Mouse (Mus musculus) ovary, postnatal 36 days (tissue): ENCODE measurements around the gene Enthd1.
"Not testable (repeated sequence)": the region's sequence is repeated elsewhere in the genome, so short reads cannot be mapped to it uniquely, and the experiment has no call there.

Experiments used
- DNase-seq: peaks from one replicate; pipeline ENCODE4 v3.0.0; 2022; ENCODE audit warnings: low spot score, mixed read lengths

Gene Enthd1

DNA sequence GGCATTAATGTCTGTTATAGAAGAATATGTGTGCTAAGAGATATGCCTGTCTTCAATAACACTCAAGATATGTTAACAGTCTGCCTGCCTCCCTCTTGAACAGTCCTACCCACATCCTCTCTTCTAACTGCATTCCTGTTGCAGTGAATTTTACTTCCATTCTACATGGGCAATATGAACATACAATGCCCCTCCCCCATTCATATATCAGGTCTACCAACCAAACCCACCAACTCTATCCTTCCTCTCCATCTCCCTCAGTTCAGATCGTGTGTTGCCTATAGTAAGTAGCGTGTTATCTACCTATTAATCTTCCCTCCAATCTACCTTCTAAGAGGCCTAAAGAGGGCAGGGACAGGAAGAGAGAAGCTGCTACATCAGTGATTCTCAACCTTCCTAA is 26.9 kb downstream of the Enthd1 start:
- DNase-seq = no peak

DNA sequence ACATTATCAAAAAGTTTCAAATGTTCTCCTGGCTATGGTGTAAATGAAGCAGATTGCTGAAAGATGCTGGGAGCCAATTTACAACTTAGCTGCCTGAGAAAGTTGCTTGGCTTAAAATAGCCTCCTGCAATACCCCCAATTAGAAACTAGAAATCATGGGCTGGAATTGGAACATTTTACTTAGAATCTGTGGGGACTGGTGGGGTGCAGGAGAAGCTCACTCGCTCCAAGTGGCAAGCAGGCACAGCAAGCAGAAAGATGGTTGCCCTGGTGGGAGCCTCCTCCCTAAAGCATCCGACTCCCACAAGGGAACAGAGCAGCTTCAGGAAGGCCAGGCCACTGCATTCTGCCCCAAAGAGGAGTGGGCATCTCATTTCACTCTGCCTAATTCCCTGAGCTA is 28.9 kb downstream of the Enthd1 start:
- DNase-seq = no peak

DNA sequence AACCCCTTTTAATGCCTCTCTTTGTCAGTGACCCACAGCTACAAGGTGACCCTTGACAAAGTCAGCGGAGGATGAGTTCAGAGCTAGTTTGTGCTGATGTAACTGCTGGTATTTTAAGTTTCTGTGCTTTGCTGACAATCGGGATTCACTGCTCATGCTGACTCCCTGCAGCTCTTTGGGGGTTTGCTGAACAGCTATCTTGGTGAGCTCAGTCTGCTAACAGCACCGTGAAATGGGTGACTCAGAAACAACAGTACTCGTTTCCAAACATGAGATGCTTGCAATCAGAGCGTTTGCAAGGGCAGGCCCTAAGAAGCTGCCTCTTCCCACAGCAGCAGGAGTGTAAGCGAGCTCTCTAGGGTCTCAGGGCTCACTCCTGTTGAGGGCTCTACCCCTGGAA is 31.7 kb downstream of the Enthd1 start:
- no peak for DNase-seq

DNA sequence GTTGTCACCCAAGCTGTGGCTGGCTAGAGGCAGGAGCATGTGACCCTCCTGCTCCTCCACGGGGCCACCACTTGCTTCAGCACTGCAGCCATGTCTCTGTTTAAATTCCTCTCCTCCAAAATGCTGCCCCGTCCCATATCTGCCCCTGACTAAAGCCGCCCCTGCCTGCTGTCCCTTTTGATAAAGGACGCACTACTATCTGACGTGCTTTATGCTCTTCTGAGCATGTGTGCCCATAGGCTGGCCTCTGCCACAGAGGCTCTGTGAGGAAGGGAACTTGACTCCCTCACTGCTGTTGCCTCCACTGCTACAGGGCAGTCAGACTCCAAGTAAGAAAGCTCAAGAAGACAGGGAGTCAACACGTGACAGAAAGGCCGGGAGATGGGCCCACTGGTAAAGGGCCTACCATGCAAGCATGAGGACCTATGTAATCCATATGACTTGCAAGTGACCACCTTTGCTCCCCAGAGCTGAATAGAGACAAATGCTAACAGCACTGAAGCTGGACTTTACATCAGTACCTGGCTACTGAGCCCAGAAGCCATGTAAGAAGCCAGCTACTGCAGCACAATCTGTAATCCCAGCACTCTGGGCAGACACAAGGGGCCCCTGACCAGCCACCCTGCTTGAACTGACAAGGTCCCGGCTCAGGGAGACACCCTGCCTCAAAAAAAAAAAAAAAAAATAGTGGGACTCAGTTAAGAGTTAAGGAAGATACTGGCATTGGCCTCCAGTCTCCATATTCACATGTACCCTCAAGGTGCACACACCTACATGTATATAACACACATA is 32.5 kb downstream of the Enthd1 start:
- no peak for DNase-seq

DNA sequence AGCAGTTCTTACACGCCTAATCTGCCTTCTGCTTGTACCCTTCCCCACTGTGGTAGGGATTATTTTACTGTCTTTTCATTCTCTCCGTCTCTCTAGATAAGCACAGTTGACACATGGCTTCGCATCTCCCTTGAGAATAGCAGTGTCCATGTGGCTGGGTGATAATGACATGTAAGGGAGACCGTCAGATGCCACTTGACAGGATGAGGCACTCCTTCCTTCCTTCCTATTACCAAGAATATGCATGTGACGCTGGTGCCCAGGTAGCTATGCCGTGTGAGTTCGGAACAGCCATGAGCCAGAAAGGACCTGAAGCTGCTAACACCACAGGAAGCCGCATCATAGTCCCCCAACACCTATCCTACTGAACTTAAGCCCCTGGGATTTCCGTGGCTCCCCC is 33.9 kb downstream of the Enthd1 start:
- no peak for DNase-seq

DNA sequence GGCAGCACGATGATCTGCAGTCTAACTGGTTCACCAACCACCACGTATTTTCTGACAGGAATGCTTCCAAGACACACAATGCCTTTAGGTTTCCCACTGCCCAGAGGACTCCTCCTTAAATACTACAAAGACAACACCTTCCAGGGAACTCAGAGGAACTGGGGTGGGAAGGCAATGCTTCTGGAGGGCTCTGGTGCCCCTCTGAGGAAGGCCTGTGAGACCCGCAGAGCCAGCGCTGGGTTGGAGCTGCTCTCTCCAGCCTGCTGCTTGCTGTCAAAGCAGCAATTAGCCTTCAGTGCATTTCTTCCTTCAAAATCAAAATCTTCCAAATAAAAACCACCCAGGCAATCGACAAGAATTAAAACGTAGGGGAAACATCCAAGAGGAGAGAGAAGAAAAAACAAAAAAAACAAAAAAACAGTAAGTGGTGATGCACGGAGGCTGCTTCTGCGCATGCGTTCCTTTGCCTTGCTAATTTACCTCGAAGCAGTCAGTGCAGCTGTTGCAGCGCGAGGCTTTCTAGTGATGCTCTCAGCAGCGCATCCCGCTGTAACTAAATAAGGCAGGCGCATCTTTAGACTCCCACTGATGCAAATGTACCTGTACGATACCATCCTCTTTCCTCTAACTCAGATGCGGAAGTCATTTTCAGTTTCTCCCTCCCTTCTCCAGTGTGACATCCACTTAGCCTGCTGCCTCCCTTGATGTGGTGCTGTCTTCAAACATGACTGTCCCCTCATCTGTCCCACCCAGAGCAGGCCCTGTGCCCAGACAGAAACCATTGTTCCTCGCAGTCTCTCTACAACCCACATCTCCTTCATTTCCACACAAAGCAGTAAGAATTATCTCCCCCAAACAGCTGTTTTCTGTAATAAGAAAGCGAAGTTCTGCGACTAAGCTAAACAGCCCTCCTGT is 34.7 kb downstream of the Enthd1 start:
- DNase-seq = no peak

DNA sequence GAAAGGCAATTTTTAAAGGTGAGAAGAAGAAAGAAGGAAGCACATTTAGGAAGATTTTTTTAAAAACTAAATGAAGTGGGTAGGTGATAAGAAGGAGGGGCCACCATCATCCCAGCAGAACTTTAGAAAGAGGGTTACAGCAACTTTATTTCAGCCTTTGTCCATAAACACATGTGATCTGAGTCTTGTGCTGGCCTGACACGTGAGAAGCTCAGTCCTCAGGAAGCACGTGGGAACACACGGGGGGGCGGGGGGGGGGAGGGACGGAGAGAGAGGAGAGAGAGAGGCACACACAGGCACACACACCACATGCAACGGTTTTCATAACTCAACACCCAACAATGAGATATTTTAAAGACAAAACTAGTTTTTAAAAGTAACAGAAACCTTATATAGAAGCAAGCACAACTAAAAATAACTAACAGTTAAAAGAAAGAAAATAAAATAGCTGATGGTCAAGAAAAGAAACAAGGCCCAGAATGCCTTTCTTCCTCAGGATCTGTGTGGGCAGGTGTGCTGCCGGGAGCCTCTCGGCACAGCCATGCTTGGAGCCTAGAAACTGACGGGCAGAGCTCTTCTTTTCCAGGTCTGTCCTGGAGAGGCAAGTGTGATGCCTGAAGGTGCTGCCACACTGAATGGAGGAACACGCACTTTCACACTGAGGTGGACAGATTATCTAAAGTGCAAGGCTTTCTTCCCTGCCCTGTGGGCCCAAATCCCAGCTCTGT is 43.1 kb downstream of the Enthd1 start:
- no peak for DNase-seq

DNA sequence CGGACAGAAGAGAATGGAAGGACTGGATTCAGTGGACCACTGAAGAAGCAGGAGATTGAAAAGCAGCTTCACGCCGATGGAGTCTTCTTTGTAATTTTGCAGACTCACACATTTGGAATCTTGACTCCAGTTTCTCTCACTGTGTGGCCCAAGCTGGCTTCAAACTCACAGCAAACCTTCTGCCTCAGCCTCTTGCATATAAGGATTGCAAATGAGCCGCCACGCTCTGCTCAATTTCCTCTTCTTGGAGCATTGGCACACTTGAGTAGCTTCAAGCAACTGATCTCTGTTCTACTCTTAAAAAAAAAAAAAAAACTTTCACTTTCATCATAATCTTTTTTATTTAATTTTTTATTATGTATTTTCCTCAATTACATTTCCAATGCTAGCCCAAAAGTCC is 45.0 kb downstream of the Enthd1 start:
- no peak for DNase-seq

DNA sequence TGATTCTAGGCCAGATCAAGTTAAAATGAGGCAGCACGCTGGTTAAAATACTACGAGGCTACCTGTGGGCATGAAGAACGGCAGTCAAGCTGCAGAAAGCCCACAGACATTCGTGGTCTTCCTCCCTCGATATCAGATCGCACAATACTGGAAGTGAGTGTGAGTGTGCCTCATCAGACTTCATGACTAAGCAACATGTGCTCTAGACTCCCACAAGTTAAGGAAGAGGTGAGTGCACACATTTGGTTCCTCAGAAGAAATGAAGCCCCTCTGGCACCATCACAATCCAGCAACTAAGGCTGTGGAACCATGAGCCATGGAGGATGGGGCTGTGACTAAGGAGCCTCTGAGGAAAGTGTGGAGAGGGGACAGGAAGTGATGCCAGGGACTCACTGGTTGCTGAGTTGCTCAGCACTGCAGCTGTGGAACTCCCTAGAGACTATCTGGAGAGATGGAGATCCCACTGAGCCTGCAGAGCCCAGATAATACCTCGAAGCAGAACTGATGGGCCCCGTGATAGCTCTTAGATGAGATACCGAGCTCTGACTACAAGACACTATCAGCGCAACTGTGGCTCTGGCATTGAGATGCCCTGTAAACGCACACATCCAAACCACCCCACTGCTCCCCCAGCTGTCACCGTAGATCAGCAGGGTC is 46.3 kb downstream of the Enthd1 start:
- no peak for DNase-seq

DNA sequence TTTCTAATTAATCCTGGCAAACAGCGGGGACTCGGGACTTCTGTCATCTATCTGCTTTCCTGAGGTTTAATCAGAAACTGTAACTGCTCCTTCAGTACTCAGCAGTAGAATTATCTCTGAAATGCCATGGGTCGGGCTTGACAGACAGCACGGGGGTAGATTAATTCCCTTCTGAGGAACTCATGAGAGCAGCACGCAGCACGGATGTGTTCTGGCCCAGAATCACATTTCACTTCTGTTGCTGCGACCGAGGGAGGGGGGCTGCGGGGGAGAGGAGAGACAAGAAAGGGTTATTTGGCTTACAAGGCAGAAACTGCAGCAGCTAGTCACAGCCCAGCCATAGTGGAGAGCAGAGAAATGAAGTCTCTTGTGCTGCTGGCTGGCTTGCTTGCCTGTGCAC is 47.0 kb downstream of the Enthd1 start:
- no peak for DNase-seq

DNA sequence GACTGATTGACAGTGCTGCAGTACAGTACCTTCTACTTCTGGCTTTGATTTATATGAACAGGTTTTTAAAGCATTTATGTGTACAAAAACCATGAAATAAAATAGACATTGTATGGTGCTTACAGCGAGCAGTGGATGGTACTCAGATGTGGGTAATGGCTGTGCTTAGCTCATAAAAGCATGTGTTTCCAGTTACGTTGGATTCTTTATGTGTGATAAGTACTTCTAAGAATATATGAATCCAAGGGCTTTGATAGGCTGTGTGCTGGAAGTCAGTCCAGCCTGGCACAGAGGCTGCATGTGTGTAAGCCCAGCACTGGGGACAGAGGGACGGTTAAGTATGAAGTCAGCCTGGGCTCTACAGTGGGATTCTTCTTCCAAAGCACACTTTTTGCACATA is 48.4 kb downstream of the Enthd1 start:
- no peak for DNase-seq

DNA sequence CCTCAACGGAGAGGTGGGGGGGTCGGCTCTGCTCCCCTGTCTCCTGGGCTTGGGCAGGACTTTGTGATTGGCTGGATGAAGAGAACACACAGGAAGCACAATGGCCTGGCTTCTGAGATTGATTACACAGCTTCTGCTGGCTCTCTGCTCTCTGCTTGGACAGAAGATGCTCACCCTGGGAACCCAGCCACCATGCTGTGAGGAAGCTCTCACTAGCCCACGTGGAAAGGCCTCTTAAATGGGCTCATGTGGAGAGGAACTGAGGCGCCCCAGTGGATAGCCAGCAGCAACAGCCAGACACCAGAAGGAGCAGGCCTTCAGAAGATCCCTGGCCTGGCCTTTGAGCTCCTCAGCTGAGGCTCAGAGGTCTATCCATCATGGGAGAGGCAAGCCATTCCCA is 59.9 kb downstream of the Enthd1 start:
- DNase-seq = no peak

DNA sequence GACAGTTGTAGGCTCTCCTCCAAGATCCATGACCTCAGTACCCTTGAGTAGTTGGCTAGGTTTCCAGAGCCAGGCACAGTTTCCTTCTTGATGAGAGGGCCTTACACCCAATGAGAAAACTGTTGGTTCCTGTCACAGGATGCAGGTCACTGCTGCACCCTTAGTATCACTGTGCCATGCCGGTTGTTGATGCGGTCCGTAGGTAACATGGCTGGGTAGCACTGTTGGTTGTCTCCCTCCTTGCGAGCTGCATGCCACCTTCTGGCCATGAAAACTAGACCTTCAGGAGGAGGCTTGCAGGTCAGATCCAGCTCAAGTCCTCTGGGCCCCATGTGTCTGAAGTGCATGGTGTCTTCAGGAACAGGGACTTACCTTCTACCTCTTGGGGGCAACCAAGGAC is 61.8 kb downstream of the Enthd1 start:
- not testable (repeated sequence) for DNase-seq

DNA sequence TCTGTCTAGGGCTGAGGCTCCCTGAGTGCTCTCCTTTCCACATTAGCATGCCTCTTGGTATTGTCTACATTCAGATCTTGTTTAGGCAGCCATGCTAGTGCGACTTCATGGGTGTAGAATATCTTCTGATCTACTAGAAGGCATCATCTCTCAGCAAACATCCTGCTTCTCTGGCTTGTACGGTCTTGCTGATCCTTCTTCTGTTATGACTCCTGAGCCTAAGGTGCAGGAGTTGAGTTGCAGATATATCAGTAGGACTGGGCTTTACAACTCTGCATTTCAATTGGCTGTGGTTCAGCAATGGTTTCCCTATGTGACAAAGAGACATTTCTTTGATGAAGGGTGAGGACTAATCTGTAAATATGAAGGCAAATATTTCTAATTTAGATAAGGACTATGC is 62.2 kb downstream of the Enthd1 start:
- DNase-seq = no peak

DNA sequence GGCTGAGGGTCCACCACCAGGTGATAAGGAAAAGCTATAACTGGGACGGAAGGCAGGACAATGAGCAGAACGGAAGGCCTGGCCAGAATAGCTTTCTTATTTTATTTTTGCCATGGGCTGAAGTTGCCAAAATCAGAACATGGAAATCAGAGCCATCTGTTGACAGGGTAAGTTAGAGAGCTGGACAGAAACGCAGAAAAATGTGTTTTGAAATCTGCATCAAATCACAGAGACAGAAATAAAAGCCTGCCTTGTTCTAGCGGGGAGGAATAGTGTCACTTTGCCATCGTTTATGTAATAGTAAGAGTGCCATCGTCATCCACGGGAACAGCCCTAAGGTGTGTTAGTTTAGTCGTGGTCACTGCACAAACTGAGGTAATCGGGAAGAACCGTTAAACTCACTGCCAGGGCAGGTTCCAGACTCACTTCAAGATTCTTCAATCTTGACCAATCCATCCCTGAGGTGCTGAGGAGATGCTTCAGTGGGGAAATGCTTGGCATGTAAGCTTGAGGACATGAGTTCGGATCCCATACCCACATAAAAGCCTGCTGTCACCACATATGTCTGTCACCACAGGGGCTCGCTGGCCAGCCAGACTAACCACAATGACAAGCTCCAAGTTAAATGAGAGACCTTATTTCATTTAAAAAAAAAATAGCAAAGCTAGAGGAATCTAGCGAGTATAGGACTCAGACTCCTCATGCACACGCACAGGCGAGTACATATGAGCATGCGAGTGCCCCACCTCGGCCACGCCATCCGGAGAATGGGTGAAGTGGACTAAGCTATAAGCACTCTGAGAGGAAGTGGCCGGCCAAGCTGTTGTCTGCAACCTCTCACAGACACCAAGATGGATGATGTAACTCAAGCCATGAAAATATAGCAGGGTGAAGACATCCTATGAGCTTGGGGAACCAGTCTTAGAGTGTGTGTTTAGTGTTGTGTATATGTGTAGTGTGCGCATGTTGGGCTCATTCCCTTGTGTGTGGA is 63.6 kb downstream of the Enthd1 start:
- DNase-seq = no peak

DNA sequence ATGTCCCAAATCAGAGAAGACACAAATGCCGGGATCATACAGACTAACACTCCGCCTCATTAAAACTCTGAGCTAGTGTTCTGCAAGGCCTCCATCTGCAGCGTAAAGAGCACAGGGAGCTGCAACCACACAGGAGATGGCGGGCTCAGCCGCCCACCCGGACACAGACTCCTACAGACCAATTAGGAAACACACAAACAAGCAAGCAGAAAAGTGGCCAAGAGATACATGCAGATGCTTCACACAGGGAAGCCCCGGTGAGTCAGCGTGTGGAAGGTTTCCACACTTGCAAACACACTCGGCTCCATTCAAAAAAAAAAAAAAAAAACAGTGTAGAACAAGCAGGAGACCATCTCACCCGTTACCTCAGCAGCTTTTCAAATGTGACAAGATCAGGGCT is 64.5 kb downstream of the Enthd1 start:
- no peak for DNase-seq

DNA sequence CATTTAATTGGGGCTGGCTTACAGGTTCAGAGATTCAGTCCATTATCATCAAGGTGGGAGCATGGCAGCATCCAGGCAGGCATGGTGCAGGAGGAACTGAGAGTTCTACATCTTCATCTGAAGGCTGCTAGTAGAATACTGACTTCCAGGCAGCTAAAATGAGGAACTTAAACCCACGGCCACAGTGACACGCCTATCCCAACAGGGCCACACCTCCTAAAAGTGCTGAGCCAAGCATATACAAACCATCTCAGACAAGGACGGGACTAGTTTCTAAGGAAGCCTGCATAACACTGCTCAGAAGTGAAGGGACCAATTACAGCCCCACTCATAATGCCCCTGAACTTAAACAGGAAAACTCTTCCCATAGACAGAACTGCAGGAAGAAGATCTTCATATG is 67.2 kb downstream of the Enthd1 start:
- DNase-seq = not testable (repeated sequence)

DNA sequence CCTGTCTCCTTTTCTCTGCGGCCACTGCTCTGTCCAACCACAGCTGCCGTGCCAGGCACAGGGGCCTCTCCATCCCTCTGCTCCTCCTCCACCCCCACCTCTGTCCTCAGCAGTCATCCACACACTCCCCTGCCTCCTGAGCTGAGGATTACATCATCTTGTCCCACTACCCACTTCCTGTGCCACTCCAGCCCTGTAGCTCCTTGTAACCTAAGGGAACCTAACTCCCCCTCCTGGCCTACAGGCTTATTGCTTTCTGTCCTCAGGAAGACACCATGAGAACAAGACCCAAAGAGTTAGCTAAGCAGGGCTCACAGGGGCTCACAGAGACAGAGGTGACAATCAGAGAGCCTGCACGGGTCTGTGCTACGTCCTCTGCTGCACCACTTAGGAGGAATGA is 73.5 kb downstream of the Enthd1 start:
- DNase-seq = no peak

DNA sequence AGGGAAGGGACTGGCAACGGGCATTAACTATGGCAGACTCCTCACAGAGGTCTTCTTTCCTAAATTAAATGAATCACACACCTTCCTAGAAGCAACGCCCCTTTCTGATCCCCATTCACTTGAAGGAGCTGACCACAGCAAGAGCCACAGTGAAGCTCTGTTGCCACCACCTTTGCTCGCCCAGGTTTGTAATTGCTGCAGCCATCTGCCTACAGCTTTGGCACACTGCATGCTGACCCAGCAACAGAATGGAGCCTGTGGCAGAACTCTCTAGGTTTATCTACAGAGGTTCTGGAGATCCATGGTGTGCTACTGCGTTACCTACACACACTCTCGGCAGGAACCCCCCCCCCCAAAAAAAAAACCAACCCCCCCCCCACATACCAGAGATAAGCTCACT is 74.8 kb downstream of the Enthd1 start:
- DNase-seq = no peak

DNA sequence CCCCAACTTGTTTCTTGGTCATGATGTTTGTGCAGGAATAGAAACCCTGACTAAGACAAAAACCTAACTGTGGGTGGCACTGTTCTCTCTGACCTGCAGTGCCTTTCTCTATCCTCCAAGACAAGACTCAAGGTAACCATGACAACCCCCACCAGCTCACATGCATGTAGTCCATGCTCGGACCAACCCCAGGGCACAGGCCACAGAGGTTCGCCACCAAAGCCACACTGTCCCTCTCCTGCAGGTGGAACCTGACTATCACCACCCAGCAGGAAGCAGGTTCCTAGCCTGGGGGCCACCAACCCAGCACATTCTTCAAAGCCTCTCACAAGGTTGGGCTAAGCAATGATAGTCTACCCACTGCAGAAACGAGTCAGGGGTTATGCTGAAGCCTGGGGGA is 76.3 kb downstream of the Enthd1 start:
- no peak for DNase-seq

DNA sequence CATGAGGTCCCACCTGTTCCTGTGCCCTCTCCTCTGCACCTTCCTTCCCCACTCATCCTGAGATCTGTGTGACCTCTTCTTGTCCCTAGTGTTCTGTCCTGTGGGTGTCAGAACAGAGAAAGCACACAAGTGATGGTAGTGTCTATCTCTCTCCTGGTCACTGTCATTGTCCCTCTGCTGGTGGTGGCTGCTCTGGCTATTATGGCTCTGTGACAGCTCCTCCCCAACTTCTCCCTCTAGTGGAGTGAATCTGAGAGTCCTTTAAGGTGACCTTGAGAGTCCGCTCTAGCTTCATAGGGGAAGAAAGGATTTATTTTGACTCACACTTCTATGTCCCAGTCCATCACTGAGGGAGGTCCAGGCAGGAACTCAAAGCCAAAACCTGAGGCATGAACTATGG is 79.4 kb downstream of the Enthd1 start:
- DNase-seq = no peak
